Mouse (Mus musculus): Measurements from ENCODE around the gene Dhx37.

- TF ChIP-seq CTCF (IDR thresholded peaks at IDR 0.05; ENCODE audit: control insufficient read depth, insufficient read depth, insufficient replicate concordance, low read depth, low read length): no peak
- no peak for TF ChIP-seq POLR2A (IDR thresholded peaks at IDR 0.05; ENCODE audit: control insufficient read depth, low read depth, low read length)
Observed at GRCm38 (mm10) chr5:125404536-125404902, 29.4 kb downstream of the Dhx37 start.

Measured in testis, adult 2 months (tissue).